Mouse (Mus musculus) erythroblast, embryonic 14.5 days (primary cell): ENCODE results near the gene Hnf1b.

Experiments
- GATA1 ChIP-seq: IDR thresholded peaks from 2 replicates; pipeline ENCODE4 v1.6.1; 2012; ENCODE audit warnings: low read length, inconsistent platforms, mixed read lengths
- TAL1 ChIP-seq: IDR thresholded peaks from 3 replicates; pipeline ENCODE4 v1.6.1; 2012; ENCODE audit warnings: low read length, inconsistent platforms, mixed read lengths

GRCm38 (mm10) chr11:83932506-83933106 is 82.7 kb downstream of the Hnf1b start:
- no peak for TF ChIP-seq GATA1
- TF ChIP-seq TAL1, result no peak
